Mouse (Mus musculus) kidney, postnatal 25 days (tissue): ENCODE data around the gene Hist1h3g.
"Not testable (repeated sequence)": the region's sequence is repeated elsewhere in the genome, so short reads cannot be mapped to it uniquely, and the experiment has no call there.

ENCODE experiments used
- DNase-seq, 2 experiments: peaks; one replicate each; pipeline ENCODE4 v3.0.0; 2021; ENCODE audit warnings: mixed read lengths in 2 of 2

Hist1h3g gene

GRCm38 (mm10) chr13:23536076-23536822, 1.0 kb downstream of the Hist1h3g start:
- no peak for DNase-seq

GRCm38 (mm10) chr13:23537006-23537710, 1.9 kb downstream of the Hist1h3g start:
- no peak for DNase-seq

GRCm38 (mm10) chr13:23538249-23538648, 3.0 kb downstream of the Hist1h3g start:
- no peak for DNase-seq

GRCm38 (mm10) chr13:23539821-23540220, 4.6 kb downstream of the Hist1h3g start:
- not testable (repeated sequence) for DNase-seq

GRCm38 (mm10) chr13:23541497-23541896, 6.3 kb downstream of the Hist1h3g start:
- no peak for DNase-seq

- DNase-seq, result not testable (repeated sequence)
These were observed 7.2 kb downstream of the Hist1h3g start for GRCm38 (mm10) chr13:23542225-23542980.

GRCm38 (mm10) chr13:23542999-23543607, 7.9 kb downstream of the Hist1h3g start, which contains the start of gene Hist1h2bh:
Gene Hist1h2bh, minus strand, starts transcription at chr13:23543392.
- peak; percentile 74 to 85 for DNase-seq

GRCm38 (mm10) chr13:23543965-23544786, 9.0 kb downstream of the Hist1h3g start, which contains the start of gene Hist1h3f:
Gene Hist1h3f, plus strand, starts transcription at chr13:23544052.
- DNase-seq, result peak; percentile 55 to 71

GRCm38 (mm10) chr13:23544787-23545120, 9.5 kb downstream of the Hist1h3g start:
- not testable (repeated sequence) for DNase-seq

GRCm38 (mm10) chr13:23546694-23547093, 11.5 kb downstream of the Hist1h3g start:
- no peak for DNase-seq

- no peak for DNase-seq
These were observed 15.5 kb downstream of the Hist1h3g start for GRCm38 (mm10) chr13:23550761-23551145.

- DNase-seq, result peak; percentile 83 to 88
These were observed 16.1 kb downstream of the Hist1h3g start, which contains the start of gene Hist1h4f for GRCm38 (mm10) chr13:23551146-23551834. Gene Hist1h4f, minus strand, starts transcription at chr13:23551648.

- no peak for DNase-seq
These were observed 17.0 kb downstream of the Hist1h3g start for GRCm38 (mm10) chr13:23551931-23552914.

GRCm38 (mm10) chr13:23552962-23553361, 17.7 kb downstream of the Hist1h3g start, which contains the start of gene Hist1h1d:
Gene Hist1h1d, plus strand, starts transcription at chr13:23553262.
- no peak for DNase-seq

- DNase-seq, result no peak
These were observed 19.2 kb downstream of the Hist1h3g start for GRCm38 (mm10) chr13:23554393-23554792.

- peak; percentile 70 to 86 for DNase-seq
These were observed 20.0 kb downstream of the Hist1h3g start for GRCm38 (mm10) chr13:23554925-23555838.

GRCm38 (mm10) chr13:23555839-23556416, 20.7 kb downstream of the Hist1h3g start:
- DNase-seq, result peak; percentile 73 to 78

GRCm38 (mm10) chr13:23556906-23557305, 21.7 kb downstream of the Hist1h3g start:
- DNase-seq, result no peak
